Mouse (Mus musculus) thymus, adult 2 months (tissue): ENCODE measurements around the gene Foxk1.

ENCODE experiments used
- CTCF ChIP-seq: fragments of 200-500 bp; IDR thresholded peaks from 2 replicates; pipeline ENCODE4 v1.5.1; 2012; ENCODE audit warnings: mild to moderate bottlenecking, control low read depth, low read length, moderate library complexity, borderline replicate concordance; ENCODE audit not compliant: control insufficient read depth, poor library complexity, insufficient read depth; ENCODE audit errors: extremely low read depth
- POLR2A ChIP-seq: fragments of 200-500 bp; IDR thresholded peaks from 2 replicates; pipeline ENCODE4 v1.6.1; 2012; ENCODE audit warnings: mild to moderate bottlenecking, low read length, control low read depth, moderate library complexity; ENCODE audit not compliant: control insufficient read depth, poor library complexity, insufficient read depth; ENCODE audit errors: extremely low read depth

DNA sequence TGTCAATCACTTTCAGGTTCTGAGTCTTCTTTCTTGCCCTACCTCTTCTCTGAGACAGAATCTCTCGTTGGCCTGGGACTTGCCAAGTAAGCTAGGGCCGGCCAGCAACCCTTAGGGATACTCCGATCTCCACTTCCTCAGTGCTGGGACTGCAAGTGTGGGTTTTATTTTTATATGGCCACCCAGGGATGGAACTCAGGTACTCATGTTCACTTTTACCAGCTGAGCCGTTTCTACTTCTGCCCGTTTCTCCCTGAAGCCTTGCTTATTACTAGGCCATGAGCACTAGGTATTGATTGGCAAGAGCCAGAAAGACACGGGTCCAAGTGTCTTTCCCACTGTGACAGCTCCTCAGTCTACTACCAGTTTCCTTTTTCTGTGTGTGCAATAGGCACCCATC lies 61.7 kb downstream of the Foxk1 start:
- TF ChIP-seq CTCF (no peak), POLR2A (no peak)
